Mouse (Mus musculus) spleen, postnatal 36 days (tissue): ENCODE results near the gene Galnt7.

Experiments used
- DNase-seq, 2 experiments: peaks; one replicate each; pipeline ENCODE4 v3.0.0; 2022; ENCODE audit warnings: low spot score in 2 of 2, mixed read lengths in 1 of 2

Gene Galnt7

DNA sequence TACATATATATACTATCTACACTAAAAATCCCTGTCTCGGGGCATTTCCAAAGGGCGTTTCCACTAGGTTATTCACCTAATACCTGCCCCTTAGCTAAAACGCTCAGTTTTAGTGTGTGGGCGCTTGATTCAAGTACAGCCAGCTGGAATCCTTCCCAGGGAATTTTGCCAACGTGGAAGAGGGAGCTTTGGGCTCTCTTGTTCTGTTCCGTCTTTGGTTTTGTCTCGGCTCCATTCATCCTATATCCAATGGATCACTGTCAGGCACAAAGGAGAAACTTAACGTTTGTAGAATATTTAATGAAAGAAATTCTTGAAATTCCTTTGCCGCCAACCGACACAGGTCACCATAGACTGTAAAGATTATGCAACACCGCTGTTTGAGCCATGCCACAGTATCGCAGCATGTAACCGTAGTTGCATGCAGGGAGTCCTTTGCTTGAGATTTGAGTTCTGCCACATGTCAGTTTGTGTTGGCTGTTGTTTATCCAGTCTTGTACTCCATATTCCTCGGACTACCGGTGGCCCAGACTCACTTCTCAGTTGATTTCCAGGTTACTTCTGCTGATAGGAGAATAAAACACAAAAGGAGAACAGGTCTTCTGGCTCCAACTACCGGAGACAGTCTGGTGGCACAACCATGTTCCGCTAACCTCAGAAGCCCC is 153.9 kb downstream of the Galnt7 start:
- no peak for DNase-seq

DNA sequence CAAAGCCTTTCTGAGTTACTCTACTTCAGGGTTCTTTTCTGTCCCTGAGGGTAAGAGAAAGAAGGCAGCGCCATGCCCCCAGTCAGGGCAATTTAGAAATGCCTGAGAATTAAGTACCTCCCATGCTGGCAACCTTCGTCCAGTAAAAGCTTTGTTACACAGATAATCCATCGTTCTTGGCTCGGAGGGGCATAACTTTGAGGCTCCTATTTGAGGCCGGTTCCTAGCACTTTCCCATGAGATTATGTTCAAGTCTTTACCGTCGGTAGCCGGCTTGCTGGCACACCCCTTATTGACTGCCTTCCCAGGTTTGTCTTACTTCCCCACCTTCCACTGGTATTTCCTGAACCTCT is 154.4 kb downstream of the Galnt7 start:
- DNase-seq: no peak

DNA sequence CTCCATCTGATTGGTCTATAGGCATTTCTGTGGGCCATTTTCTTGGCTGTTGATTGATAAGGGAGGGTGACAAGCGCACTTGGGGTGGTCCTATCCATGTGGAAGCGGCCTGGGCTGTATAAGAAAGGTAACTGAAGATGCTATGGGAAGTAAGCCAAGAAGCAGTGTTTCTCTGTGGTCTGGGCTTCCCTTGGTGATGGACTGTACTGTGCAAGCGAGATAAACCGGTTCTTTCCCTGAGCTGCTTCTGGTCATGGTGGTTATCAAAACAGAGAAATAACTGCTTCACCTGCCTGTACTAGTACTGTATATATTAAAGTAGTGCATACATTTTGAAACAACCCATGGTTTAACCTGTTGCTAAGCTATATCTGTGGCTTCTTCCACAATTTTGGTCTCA is 161.0 kb downstream of the Galnt7 start:
- DNase-seq: no peak

DNA sequence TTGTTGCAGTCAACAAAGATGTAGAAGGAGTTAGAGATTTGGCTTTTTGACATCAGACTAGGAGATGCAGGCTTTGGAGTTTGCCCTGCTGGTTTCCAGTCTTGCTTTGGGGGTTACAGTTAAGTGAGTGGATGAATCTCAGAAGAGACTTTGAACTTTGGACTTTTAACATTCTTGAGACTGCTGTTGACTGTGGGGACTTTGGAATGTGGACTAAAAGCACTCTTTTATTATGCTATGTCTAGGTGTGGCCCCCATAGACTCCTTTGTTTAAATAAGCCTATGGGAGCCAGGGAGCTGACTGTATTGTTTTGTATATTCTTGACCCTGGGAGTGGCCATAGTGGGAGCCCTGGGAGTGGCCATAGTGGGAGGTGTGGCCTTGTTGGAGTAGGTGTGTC is 162.9 kb downstream of the Galnt7 start:
- no peak for DNase-seq

DNA sequence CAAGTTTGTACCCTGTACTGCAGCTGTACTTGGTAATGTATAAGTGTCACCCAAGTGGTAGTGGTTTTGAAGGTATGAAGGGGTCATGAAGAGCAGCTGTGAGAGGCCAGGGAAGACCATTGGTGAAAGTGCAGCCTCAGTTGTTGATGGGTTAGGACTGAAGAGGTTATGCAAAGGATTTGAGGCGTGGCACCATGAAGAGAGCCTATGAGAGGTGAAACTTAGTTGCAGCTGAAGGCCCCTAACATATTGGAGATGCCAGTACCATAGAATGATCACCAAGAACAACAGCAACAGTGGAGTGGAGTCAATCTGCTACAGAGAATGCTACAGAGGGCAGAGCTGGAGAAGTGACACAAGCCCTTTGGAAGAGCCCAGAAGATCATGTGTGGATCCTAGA is 163.5 kb downstream of the Galnt7 start:
- no peak for DNase-seq

DNA sequence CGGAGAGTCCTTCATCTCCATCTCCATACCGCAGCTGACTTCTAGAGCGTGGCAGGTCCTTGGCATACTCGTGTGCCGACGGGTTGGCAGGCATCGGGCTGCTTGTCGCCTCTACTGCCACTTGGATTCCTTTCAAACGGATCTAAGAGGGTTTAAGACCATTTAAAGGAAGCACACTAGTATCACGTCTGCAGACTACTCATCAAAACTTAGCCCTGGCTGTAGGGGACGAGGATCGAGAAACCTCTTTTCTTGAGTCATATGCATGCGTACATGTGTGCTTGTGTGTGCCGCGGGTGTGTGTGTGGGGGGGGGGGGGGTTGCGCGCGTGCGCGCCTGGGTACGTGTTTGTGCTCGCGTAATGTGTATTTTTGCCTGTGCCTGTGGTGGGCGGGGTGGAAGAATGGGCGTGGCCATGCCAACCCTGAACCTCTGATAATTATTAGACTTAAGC is 164.5 kb downstream of the Galnt7 start:
- peak; percentile 75 to 83 for DNase-seq

DNA sequence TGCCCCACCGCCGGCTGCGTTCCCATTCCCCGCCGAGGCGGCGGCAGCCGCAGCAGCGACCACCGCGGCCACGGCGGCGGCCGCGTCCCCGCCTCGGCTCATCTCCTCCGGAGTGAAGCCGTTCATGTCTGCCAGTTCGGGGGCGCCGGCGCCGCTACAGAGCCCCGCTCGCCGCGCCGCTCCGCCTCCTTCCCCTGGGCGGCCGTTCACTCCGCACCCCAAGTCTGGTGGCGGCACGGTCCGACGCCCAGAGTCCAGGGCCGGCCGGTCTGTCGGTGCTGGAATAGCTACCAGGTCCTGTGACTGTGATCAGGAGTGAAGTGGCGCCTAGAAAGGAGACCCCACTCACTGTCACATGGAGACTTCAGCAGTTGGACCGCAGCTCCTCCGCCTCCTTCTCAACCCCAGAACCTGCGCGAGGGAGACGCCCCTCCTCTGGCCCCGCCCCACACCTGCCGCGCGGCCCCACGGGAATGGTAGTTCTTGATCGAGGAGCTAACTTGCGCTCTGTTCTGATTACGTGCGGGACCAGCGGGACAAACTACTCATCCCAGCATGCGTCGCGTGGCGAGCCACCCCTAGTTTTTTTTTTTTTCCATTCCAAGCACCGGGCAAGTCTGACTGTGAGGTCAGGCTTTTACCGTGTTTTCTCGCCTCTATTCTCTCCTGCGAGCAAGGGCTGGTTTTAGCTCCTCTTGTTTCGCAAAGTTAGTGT is 165.2 kb downstream of the Galnt7 start, which contains the start of gene Sap30:
Gene Sap30 (minus strand): TSS at position 420 of the 715 bp plus-strand sequence.
- peak; percentile 99 for DNase-seq

DNA sequence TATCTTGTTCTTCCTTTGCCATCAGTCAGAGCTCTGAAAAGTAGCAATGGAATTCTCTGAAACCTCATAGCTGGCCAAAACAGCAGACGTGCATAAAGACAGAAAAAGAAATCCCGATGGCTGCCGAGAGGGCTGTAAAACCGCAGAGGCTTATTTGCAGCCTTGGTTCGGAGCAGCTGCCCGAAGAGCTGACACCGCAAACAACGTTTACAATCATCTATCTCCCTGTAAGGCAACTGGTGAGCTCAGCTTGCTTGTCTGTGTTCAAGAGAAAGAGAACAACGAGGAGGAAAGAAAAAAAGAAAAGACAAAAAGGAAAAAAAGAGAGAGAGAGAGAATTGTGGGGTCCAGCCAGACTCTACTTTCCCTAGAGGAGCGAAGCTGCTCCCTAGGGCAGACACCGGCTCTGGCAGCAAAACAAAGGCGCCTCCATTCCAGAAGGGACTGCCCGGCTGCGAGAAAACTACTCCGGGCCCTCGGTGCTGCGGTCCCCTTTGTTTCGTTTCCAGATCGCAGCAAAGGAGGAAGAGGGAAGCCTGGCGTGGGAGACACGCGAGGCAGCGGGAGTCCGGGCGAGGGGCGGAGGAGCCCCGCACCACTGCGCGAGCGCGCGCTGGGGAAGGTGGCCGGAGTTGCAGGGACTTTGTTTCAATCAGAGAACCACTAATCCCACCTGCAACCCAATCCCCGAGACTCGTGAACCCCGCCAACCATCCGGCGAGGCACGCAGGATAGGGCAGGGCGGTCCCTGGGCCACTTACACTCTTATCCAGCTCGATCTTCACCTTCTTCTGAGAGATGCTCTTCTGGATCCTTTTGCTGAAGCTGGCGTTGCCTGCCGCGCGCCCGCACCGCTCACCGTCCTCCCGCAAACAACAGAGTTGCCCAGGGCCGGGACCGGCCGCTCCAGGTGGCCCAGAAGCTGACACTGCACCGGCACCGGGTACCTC is 166.1 kb downstream of the Galnt7 start:
- DNase-seq: peak; percentile 24 to 42

DNA sequence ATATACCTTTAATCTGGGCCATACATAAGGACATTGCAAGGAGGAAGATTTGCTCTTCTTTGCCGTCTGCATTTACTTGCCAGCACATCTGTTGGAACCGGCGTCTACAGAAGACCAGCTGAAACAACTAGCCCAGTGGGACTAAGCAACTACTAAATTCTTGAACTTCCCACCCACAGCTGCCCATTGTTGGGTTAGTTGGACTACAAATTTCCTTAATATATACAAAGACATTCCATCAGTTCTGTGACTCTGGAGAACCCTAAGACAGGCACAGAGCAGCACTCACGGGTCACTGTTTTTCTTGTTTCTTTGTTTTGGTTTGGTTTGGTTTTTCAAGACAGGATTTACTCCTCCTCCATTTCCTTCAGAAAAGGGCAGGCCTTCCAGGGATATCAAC is 172.2 kb downstream of the Galnt7 start:
- DNase-seq: no peak

DNA sequence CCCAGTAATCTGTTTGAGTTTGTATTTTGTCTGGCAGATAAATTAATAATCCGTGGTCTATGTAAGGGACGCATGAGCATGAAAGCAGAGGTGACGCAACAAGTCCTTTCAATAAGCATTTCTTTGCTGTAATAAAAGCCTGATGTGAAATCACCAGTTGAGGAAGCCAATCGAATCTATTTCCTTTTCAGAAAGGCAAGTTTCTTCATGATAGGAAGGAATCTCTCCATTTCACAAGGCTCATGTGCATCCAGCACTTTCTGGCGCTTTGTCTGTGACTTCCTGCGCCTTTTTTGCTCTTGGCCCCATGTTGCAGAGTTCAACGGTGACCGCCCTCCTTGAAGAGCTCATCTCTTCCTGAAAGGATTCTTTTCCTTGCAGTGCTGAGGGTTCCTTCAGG is 173.1 kb downstream of the Galnt7 start:
- no peak for DNase-seq

DNA sequence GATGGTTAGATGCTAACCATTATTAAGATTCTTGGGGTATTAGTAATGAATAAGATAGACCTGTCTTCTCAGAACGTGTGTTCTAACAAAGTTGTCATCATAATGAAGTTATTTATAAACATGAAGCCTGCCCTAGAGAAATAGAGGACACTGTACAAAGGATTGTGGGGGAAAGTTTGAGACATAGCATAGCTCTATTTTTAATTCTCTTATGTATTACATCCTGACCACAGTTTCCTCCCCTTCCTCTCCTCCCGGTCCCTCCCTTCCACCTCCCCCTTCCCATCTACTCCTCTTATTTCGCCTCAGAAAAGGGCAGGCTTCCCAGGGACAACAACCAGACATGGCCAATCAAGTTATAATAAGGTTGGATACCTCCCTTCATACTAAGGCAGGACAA is 174.4 kb downstream of the Galnt7 start:
- no peak for DNase-seq
